Mouse (Mus musculus) ES-E14 (cell line): ENCODE measurements around the gene Lactb. TPM values are rescaled to one million over a fixed set of nuclear protein-coding genes. Genes with fewer than 3 reads are reported as not detected.

Source experiments
- DNase-seq: peaks from one replicate; pipeline ENCODE4 v3.0.0-alpha.2; 2013; ENCODE audit warnings: low read depth, low spot score
- H3K27ac ChIP-seq: 2 replicates; pipeline ENCODE4 v1.5.1; 2012; ENCODE audit warnings: low read depth, mild to moderate bottlenecking, low read length, moderate library complexity, mixed read lengths; ENCODE audit not compliant: poor library complexity, insufficient read depth, severe bottlenecking
- H3K36me3 ChIP-seq: 2 replicates; pipeline ENCODE4 v1.6.1; 2012; ENCODE audit warnings: mild to moderate bottlenecking, low read length, moderate library complexity, mixed read lengths; ENCODE audit not compliant: control insufficient read depth, poor library complexity, insufficient read depth, severe bottlenecking
- H3K4me1 ChIP-seq, 2 experiments: fragments of 150-350 bp in 1 of 2; sonication (generic) in 1 of 2; 2 replicates each; pipeline ENCODE4 v1.6.1; 2012; ENCODE audit warnings: low read length in 2 of 2, mild to moderate bottlenecking in 1 of 2, mixed read lengths in 1 of 2; ENCODE audit not compliant: control insufficient read depth in 2 of 2, insufficient read depth in 2 of 2, poor library complexity in 1 of 2
- H3K4me3 ChIP-seq, 2 experiments: fragments of 150-350 bp in 1 of 2; sonication (generic) in 1 of 2; 2 replicates each; pipeline ENCODE4 v1.5.1; 2012; ENCODE audit warnings: low read length in 2 of 2, low read depth in 1 of 2, mild to moderate bottlenecking in 1 of 2, mixed read lengths in 1 of 2; ENCODE audit not compliant: insufficient read depth in 1 of 2, poor library complexity in 1 of 2, severe bottlenecking in 1 of 2
- H3K9ac ChIP-seq: 2 replicates; pipeline ENCODE4 v1.6.1; 2012; ENCODE audit warnings: low read depth, mild to moderate bottlenecking, low read length, mixed read lengths; ENCODE audit not compliant: poor library complexity, insufficient read depth, severe bottlenecking
- H3K9me3 ChIP-seq: fragments of 150-350 bp; sonication (generic); 2 replicates; pipeline ENCODE4 v1.6.1; 2012; ENCODE audit warnings: low read depth, mild to moderate bottlenecking, low read length; ENCODE audit not compliant: control insufficient read depth, insufficient read depth
- CHD2 ChIP-seq: IDR thresholded peaks from 2 replicates; pipeline ENCODE4 v1.6.1; 2014; ENCODE audit warnings: mild to moderate bottlenecking, low read depth, low read length, inconsistent platforms
- HCFC1 ChIP-seq: IDR thresholded peaks from 2 replicates; pipeline ENCODE4 v1.6.1; 2012; ENCODE audit warnings: low read length, inconsistent platforms, borderline replicate concordance; ENCODE audit not compliant: insufficient read depth
- MAFK ChIP-seq: IDR thresholded peaks from 2 replicates; pipeline ENCODE4 v1.6.1; 2014; ENCODE audit warnings: mild to moderate bottlenecking, low read depth, low read length, inconsistent platforms; ENCODE audit not compliant: insufficient read depth
- ZC3H11A ChIP-seq: IDR thresholded peaks from 2 replicates; pipeline ENCODE4 v1.6.1; 2012; ENCODE audit warnings: low read depth, mild to moderate bottlenecking, inconsistent platforms, low read length, borderline replicate concordance
- ZNF384 ChIP-seq: IDR thresholded peaks from 2 replicates; pipeline ENCODE4 v1.6.1; 2012; ENCODE audit warnings: low read depth, low read length, inconsistent platforms
- in situ Hi-C, 2 experiments: fragments of 600-800 bp; cut with MboI; formaldehyde crosslinking; loops; one replicate each; pipeline ENCODE4 v1.15.1; 2025; ENCODE audit warnings: low sequenced_read_pairs in 2 of 2, inconsistent platforms in 1 of 2; ENCODE audit not compliant: unreplicated experiment in 2 of 2
- total RNA-seq: library from RNA; depleted of rRNA; stranded (reverse); fragments of 300-350 nt; gene quantifications from 2 replicates; pipeline ENCODE4 v1.2.3, GENCODE M21; 2012

Gene Lactb
- total RNA-seq, 1 experiment: 10.0 TPM

GRCm38 (mm10) chr9:66991021-66991749 is 15.9 kb upstream of the Lactb start:
- no peak for TF ChIP-seq MAFK
- Histone ChIP-seq H3K4me1 (no peaks in the 10 kb centered on the region), H3K36me3 (no peaks in the 10 kb centered on the region), H3K9ac (no peak overlapping the region), H3K4me3 (no peak overlapping the region), H3K27ac (no peak overlapping the region), H3K9me3 (no peaks in the 10 kb centered on the region)
- DNase-seq: no peak
- in situ Hi-C loops: no loop called here

- Histone ChIP-seq H3K4me3 (no peak overlapping the region), H3K27ac (no peak overlapping the region), H3K4me1 (no peaks in the 10 kb centered on the region), H3K9ac (no peak overlapping the region), H3K36me3 (no peaks in the 10 kb centered on the region), H3K9me3 (no peaks in the 10 kb centered on the region)
- TF ChIP-seq HCFC1 (no peak), ZC3H11A (no peak), ZNF384 (no peak), MAFK (no peak), CHD2 (no peak)
- in situ Hi-C loops: no loop called here
- DNase-seq: no peak
Observed at GRCm38 (mm10) chr9:66990046-66990445, 14.8 kb upstream of the Lactb start.

- DNase-seq: no peak
- no peak overlapping the region for H3K4me3 ChIP-seq
- no peak overlapping the region for H3K9ac ChIP-seq
- H3K36me3 ChIP-seq: no peaks in the 10 kb centered on the region
- TF ChIP-seq ZNF384 (no peak), CHD2 (no peak), HCFC1 (no peak), MAFK (no peak), ZC3H11A (no peak)
- in situ Hi-C loops: no loop called here
- no peak overlapping the region for H3K27ac ChIP-seq
- H3K4me1 ChIP-seq: no peaks in the 10 kb centered on the region
- H3K9me3 ChIP-seq: no peaks in the 10 kb centered on the region
Observed at GRCm38 (mm10) chr9:66989581-66989980, 14.3 kb upstream of the Lactb start.

GRCm38 (mm10) chr9:66988888-66989414 is 13.7 kb upstream of the Lactb start:
- in situ Hi-C loops: no loop called here
- TF ChIP-seq MAFK: no peak
- TF ChIP-seq HCFC1: no peak
- no peak for TF ChIP-seq CHD2
- TF ChIP-seq ZNF384: no peak
- no peak for TF ChIP-seq ZC3H11A
- no peaks in the 10 kb centered on the region for H3K36me3 ChIP-seq
- H3K9ac ChIP-seq: no peak overlapping the region
- no peak overlapping the region for H3K4me3 ChIP-seq
- H3K4me1 ChIP-seq: no peaks in the 10 kb centered on the region
- no peak overlapping the region for H3K27ac ChIP-seq
- no peak for DNase-seq
- H3K9me3 ChIP-seq: no peaks in the 10 kb centered on the region

GRCm38 (mm10) chr9:66988198-66988887 is 13.1 kb upstream of the Lactb start:
- Histone ChIP-seq H3K4me1 (no peaks in the 10 kb centered on the region), H3K27ac (no peak overlapping the region), H3K36me3 (no peaks in the 10 kb centered on the region), H3K9ac (no peak overlapping the region), H3K9me3 (no peaks in the 10 kb centered on the region), H3K4me3 (no peak overlapping the region)
- in situ Hi-C loops: no loop called here
- no peak for TF ChIP-seq MAFK
- TF ChIP-seq CHD2: no peak
- TF ChIP-seq ZC3H11A: no peak
- no peak for TF ChIP-seq HCFC1
- no peak for TF ChIP-seq ZNF384
- no peak for DNase-seq
